Mouse (Mus musculus): ENCODE measurements at regions not wholly inside any gene's neighbourhood (a gene's known extent, or its start where the extent isn't known, plus 50 kb on each side); places are given as distances from the start of the nearest gene placed in this dataset.

GRCm38 (mm10) chr12:94804692-94805091, 887.3 kb upstream of the Flrt2 start:
- no peak for TF ChIP-seq POLR2A (IDR thresholded peaks at IDR 0.05; ENCODE audit: insufficient read length, low read depth)
- no peak for TF ChIP-seq E2F4 (IDR thresholded peaks at IDR 0.05; ENCODE audit: insufficient read depth)
- TF ChIP-seq REST (IDR thresholded peaks at IDR 0.05; ENCODE audit: insufficient read depth, insufficient read length) = no peak
- TF ChIP-seq POLR2AphosphoS2 (IDR thresholded peaks at IDR 0.05; ENCODE audit: insufficient read length, low read depth) = no peak
- TF ChIP-seq USF1 (IDR thresholded peaks at IDR 0.05; ENCODE audit: low read depth) = no peak
- no peak for TF ChIP-seq MYOD1 (IDR thresholded peaks at IDR 0.05; ENCODE audit: control insufficient read depth in 1 of 3, insufficient read length in 2 of 3, low read depth in 2 of 3)
- no peak for TF ChIP-seq MAX (IDR thresholded peaks at IDR 0.05; ENCODE audit: low read depth)
- no peak for TF ChIP-seq TCF12 (IDR thresholded peaks at IDR 0.05; ENCODE audit: insufficient read depth, poor library complexity, severe bottlenecking)
- TF ChIP-seq TCF3 (IDR thresholded peaks at IDR 0.05; ENCODE audit: insufficient read length, low read depth) = no peak
- TF ChIP-seq MYOG (IDR thresholded peaks at IDR 0.05; ENCODE audit: control insufficient read depth in 1 of 3, insufficient read depth in 1 of 3, insufficient read length in 2 of 3, low read depth in 2 of 3) = no peak

Measured in myocyte (in vitro differentiated cells).